Mouse (Mus musculus) bone marrow macrophage, adult 2 months (primary cell): ENCODE results near the gene Tex26.

Experiments
- CTCF ChIP-seq: IDR thresholded peaks from 2 replicates; pipeline ENCODE4 v1.5.1; 2012; ENCODE audit warnings: low read depth, mild to moderate bottlenecking, low read length, moderate library complexity
- POLR2A ChIP-seq: IDR thresholded peaks from 2 replicates; pipeline ENCODE4 v1.6.1; 2012; ENCODE audit warnings: mild to moderate bottlenecking, low read depth, low read length, borderline replicate concordance

DNA sequence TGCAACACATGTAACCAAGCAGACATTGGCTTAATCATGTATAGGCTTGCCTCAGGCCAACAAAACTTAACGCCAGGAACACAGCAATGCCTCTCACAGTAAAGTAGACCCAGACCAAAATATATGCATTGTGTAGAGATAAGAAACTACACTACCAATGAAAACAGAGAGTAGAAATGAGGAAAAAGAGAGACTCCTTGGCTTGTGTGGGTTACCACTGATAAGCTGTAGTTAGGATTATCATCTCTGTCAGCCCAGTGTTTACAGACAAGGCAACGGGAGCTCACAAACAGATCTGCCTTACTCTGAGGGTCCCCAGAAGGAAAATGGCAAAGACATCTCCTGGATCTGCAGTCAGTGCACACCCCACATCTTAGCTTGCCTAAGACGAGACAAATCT, 2.9 kb upstream of the Tex26 start:
- no peak for TF ChIP-seq CTCF
- no peak for TF ChIP-seq POLR2A
